Mouse (Mus musculus): ENCODE data around the gene Eif2a. TPM values are rescaled to one million over a fixed set of nuclear protein-coding genes. Genes with fewer than 3 reads are reported as not detected.

The Eif2a gene
- polyA plus RNA-seq, 2 experiments, result 29.3 to 35.4 TPM

DNA sequence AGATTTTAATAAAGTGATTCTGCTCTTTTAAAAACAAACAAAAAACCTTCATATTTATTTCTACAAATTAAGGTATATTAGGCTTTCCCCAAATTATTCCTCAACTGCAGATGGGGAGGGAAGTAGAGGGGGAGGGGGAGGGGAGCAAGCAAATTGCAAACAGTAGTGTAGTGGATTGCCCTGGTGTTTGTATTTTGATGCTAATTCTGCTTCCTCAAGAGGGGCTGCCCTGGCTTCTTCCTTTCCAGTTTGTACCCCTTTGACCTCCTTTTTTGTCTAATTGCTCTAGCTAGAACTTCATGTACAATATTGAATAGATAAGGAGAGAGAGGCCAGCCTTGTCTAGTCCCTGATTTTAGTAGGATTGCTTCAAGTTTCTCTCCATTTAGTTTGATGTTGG, 20.9 kb upstream of the Eif2a start:
- TF ChIP-seq CTCF (IDR thresholded peaks at IDR 0.05; ENCODE audit: low read depth), result no peak
- Histone ChIP-seq H3K4me2 (ENCODE audit: low read depth) (no peak overlapping the region), H3K36me3 (replicated peaks; ENCODE audit: control insufficient read depth, insufficient read depth, low read depth) (no peaks in the 10 kb centered on the region), H3K27me3 (ENCODE audit: control insufficient read depth, insufficient read depth, low read length) (no peaks in the 10 kb centered on the region), H3K27ac (no peak overlapping the region), H3K9ac (replicated peaks) (no peak overlapping the region), H3K9me3 (ENCODE audit: control insufficient read depth, low read length) (no peaks in the 10 kb centered on the region), H3K4me1 (replicated peaks; ENCODE audit: control insufficient read depth in 2 of 2, insufficient read depth in 2 of 2, low read length in 1 of 2) (peaks cover 0 to 4% of the 10 kb centered on the region in 2 experiments; a peak in 2 of 4 replicates), H3K4me3 (ENCODE audit: insufficient read depth in 1 of 2, low read depth in 2 of 2, low read length in 2 of 2) (no peak overlapping the region)
- DNase-seq (ENCODE audit: low read depth in 3 of 3, low spot score in 3 of 3) (no peak), ATAC-seq (ENCODE audit: insufficient read depth) (no peak)

DNA sequence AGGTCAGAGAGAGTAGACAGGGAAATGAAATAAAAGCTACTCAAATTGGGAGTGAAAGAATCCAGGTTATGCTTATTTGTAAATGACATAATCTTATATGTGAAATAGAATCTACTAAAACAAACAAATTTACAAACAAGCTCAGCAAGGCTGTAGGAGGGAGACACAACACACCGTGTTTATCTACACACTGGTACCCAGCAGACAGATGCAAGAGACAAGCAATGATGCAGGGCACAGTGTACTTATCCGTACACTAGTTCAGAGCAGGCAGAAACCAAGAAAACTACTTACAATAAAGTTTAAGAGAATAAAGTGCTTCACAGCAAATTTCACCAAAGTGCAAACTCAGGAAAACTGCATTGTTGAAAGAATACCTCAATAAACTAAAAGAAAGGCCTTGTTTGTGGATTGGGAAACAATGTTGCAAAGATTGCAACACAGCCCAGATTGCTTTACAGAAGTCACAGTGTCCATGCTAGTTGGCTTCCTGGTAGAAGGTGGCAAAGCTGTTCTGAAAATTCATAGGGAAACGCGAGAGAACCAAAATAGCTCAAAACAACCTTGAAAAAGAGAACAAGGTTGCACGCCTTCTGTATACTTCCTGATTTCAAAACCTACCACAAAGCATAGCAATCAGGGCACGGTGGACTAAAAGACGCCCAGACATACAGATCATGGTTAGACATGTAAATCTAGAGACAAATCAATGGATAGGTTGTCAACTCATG, 17.4 kb upstream of the Eif2a start:
- Histone ChIP-seq H3K4me3 (ENCODE audit: insufficient read depth in 1 of 2, low read depth in 2 of 2, low read length in 2 of 2) (no peak overlapping the region), H3K9ac (replicated peaks) (no peak overlapping the region), H3K9me3 (ENCODE audit: control insufficient read depth, low read length) (no peaks in the 10 kb centered on the region), H3K4me2 (ENCODE audit: low read depth) (no peak overlapping the region), H3K27me3 (ENCODE audit: control insufficient read depth, insufficient read depth, low read length) (no peaks in the 10 kb centered on the region), H3K36me3 (replicated peaks; ENCODE audit: control insufficient read depth, insufficient read depth, low read depth) (no peaks in the 10 kb centered on the region), H3K4me1 (replicated peaks; ENCODE audit: control insufficient read depth in 2 of 2, insufficient read depth in 2 of 2, low read length in 1 of 2) (peaks cover 0 to 1% of the 10 kb centered on the region in 2 experiments; a peak in 2 of 4 replicates), H3K27ac (no peak overlapping the region)
- DNase-seq (ENCODE audit: low read depth in 3 of 3, low spot score in 3 of 3) (no peak), ATAC-seq (ENCODE audit: insufficient read depth) (no peak)
- TF ChIP-seq EP300 (IDR thresholded peaks at IDR 0.05; ENCODE audit: low read depth) (no peak), CTCF (IDR thresholded peaks at IDR 0.05; ENCODE audit: low read depth) (no peak)
- 25% methylated on average over 7 of the region's 7 CpGs for WGBS (ENCODE audit: insufficient replicate concordance)

DNA sequence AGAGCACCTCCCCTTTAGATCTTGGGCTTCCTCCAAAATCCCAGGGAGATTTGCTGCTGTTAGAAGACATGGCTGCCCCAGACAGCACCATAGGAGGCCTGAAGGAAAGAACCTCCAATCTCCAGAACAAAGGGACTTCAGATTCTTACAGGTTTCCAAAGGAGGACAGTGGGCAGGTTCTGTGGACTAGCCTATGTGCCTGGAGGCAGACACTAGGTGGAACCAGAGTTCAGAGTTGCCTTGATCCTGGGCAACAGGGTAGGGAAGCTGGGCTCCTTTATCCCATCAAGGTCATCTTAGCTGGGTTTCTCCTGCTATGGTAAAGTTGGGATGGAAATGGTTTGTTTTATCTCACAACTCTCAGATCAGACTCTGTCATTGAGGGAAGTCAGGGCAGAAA, 14.0 kb upstream of the Eif2a start:
- no peak overlapping the region for H3K27ac ChIP-seq
- no peak for DNase-seq (ENCODE audit: low read depth in 3 of 3, low spot score in 3 of 3)
- no peak overlapping the region for H3K4me3 ChIP-seq (ENCODE audit: insufficient read depth in 1 of 2, low read depth in 2 of 2, low read length in 2 of 2)
- ATAC-seq (ENCODE audit: insufficient read depth), result no peak
- no peaks in the 10 kb centered on the region for H3K9me3 ChIP-seq (ENCODE audit: control insufficient read depth, low read length)
- no peaks in the 10 kb centered on the region for H3K36me3 ChIP-seq (replicated peaks; ENCODE audit: control insufficient read depth, insufficient read depth, low read depth)
- H3K9ac ChIP-seq (replicated peaks), result no peak overlapping the region
- TF ChIP-seq EP300 (IDR thresholded peaks at IDR 0.05; ENCODE audit: low read depth) (no peak), CTCF (IDR thresholded peaks at IDR 0.05; ENCODE audit: low read depth) (peak; percentile 65)
- peaks cover 0 to 1% of the 10 kb centered on the region in 2 experiments; a peak in 2 of 4 replicates for H3K4me1 ChIP-seq (replicated peaks; ENCODE audit: control insufficient read depth in 2 of 2, insufficient read depth in 2 of 2, low read length in 1 of 2)
- H3K4me2 ChIP-seq (ENCODE audit: low read depth), result no peak overlapping the region
- no peaks in the 10 kb centered on the region for H3K27me3 ChIP-seq (ENCODE audit: control insufficient read depth, insufficient read depth, low read length)

DNA sequence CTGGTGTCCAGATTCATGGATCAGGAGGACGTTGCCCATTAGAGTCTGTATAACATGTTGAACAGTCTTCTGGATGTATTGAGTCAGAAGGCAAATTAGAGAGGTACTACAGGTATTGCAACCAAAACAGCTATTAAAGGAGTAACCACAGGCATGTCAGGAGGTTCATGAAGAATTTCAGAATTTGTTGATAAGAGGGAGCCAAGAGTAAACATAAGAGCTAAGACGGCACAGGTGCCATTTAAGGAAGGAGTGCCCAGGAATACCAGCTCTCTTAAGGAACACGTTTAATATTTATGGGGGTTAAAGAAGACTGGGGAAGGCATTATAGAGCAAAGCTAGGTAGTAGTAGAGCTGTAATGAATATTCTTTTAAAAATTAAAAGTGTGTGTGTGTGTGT, 12.9 kb upstream of the Eif2a start:
- H3K4me1 ChIP-seq (replicated peaks; ENCODE audit: control insufficient read depth in 2 of 2, insufficient read depth in 2 of 2, low read length in 1 of 2), result peaks cover 0 to 1% of the 10 kb centered on the region in 2 experiments; a peak in 1 of 4 replicates
- no peak overlapping the region for H3K4me3 ChIP-seq (ENCODE audit: insufficient read depth in 1 of 2, low read depth in 2 of 2, low read length in 2 of 2)
- no peak overlapping the region for H3K9ac ChIP-seq (replicated peaks)
- no peaks in the 10 kb centered on the region for H3K36me3 ChIP-seq (replicated peaks; ENCODE audit: control insufficient read depth, insufficient read depth, low read depth)
- 58% methylated on average over 3 of the region's 3 CpGs for WGBS (ENCODE audit: insufficient replicate concordance)
- DNase-seq (ENCODE audit: low read depth in 3 of 3, low spot score in 3 of 3), result no peak
- no peak overlapping the region for H3K27ac ChIP-seq
- TF ChIP-seq CTCF (IDR thresholded peaks at IDR 0.05; ENCODE audit: low read depth), result no peak
- TF ChIP-seq EP300 (IDR thresholded peaks at IDR 0.05; ENCODE audit: low read depth), result no peak
- H3K9me3 ChIP-seq (ENCODE audit: control insufficient read depth, low read length), result no peaks in the 10 kb centered on the region
- ATAC-seq (ENCODE audit: insufficient read depth), result no peak
- no peak overlapping the region for H3K4me2 ChIP-seq (ENCODE audit: low read depth)
- no peaks in the 10 kb centered on the region for H3K27me3 ChIP-seq (ENCODE audit: control insufficient read depth, insufficient read depth, low read length)

DNA sequence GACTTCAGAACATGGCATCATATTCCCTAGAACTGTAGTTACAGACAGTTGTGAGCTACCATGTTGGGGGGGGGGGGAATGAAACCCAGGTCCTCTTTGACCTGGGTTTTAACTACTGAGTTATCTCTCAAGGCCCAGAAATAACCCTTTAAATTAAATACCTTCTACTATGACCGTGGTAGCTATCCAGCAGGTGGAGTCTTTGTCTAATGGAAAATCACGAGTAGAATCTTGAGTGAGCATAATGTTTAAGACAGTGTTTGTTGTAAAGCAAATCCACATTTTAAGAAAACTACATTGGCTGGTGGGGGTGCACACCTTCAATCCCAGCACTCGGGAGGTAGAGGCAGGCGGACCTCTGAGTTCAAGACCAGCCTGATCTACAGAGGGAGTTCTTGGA, 12.1 kb upstream of the Eif2a start:
- no peak for DNase-seq (ENCODE audit: low read depth in 3 of 3, low spot score in 3 of 3)
- Histone ChIP-seq H3K36me3 (replicated peaks; ENCODE audit: control insufficient read depth, insufficient read depth, low read depth) (no peaks in the 10 kb centered on the region), H3K27me3 (ENCODE audit: control insufficient read depth, insufficient read depth, low read length) (no peaks in the 10 kb centered on the region), H3K4me1 (replicated peaks; ENCODE audit: control insufficient read depth in 2 of 2, insufficient read depth in 2 of 2, low read length in 1 of 2) (no peaks in the 10 kb centered on the region; a peak in 1 of 4 replicates), H3K4me2 (ENCODE audit: low read depth) (no peak overlapping the region), H3K27ac (no peak overlapping the region), H3K9ac (replicated peaks) (no peak overlapping the region), H3K4me3 (ENCODE audit: insufficient read depth in 1 of 2, low read depth in 2 of 2, low read length in 2 of 2) (no peak overlapping the region), H3K9me3 (ENCODE audit: control insufficient read depth, low read length) (no peaks in the 10 kb centered on the region)
- 50% methylated on average over 4 of the region's 4 CpGs for WGBS (ENCODE audit: insufficient replicate concordance)
- no peak for ATAC-seq (ENCODE audit: insufficient read depth)
- TF ChIP-seq EP300 (IDR thresholded peaks at IDR 0.05; ENCODE audit: low read depth) (no peak), CTCF (IDR thresholded peaks at IDR 0.05; ENCODE audit: low read depth) (no peak)

All from liver, embryonic 14.5 days (tissue).